Mouse (Mus musculus): ENCODE data around the gene Fkbp2. TPM values are rescaled to one million over a fixed set of nuclear protein-coding genes. Genes with fewer than 3 reads are reported as not detected.

The Fkbp2 gene
- total and polyA plus RNA-seq, 3 experiments, result 17.6 to 87.0 (median 44.6) TPM

DNA sequence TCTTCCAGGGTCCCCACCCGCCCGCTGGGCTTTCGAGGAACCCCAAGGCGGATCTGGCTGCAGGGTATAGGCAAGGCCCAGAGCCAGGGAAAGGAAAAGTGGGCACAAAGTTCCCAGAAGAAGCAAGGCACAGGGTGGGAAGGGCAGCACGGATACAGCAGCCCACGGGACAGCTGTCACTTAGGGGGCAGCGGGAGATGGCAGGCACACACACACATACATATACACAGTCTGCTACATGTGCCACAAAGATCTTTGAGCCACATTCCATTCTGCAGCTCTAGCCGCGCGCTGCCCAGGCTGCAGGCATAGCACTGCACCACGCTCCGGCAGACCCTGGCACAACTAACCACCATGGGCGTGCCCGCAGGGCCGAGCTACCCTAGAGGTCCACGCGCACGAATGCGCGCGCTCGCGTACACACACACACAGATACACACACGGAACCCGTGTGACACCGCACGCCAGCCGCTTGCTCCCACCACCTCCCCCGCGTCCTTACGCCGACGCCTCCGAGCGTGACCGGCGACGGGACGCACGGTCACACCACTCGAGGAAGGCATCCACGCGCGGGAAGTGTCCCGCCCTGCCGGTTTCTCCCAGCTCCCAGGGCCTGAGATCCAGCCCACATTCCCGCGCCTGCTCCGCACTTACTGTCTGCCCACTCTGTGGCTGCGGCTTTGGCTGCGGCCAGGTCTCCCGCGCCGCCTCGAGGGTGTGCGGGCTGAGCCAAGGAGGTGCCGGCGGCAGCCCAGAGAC, 46.7 kb downstream of the Fkbp2 start:
- DNase-seq (ENCODE audit: extremely low read depth), result no peak
- peaks cover 0 to 4% of the 10 kb centered on the region in 2 experiments; a peak in 2 of 4 replicates for H3K4me1 ChIP-seq (ENCODE audit: control insufficient read depth in 1 of 2, insufficient read depth in 2 of 2)
- no peak overlapping the region for H3K4me3 ChIP-seq (replicated peaks in 1 of 3; ENCODE audit: low read depth in 2 of 3, low read length in 2 of 3, poor library complexity in 1 of 3)
- in situ Hi-C loops (cut with MboI; ENCODE audit: low pct_ligation_motif_present, low pct_unique_long_range_greater_than_20kb, low sequenced_read_pairs), result no loop called here
- no peak overlapping the region for H3K27ac ChIP-seq (ENCODE audit: insufficient read depth, low read depth)
- H3K9ac ChIP-seq (ENCODE audit: insufficient read depth, low read depth), result no peak overlapping the region
- no peak overlapping the region for H3K4me2 ChIP-seq (ENCODE audit: insufficient read depth, low read depth, poor library complexity, severe bottlenecking)
- no peaks in the 10 kb centered on the region for H3K27me3 ChIP-seq (replicated peaks)
- TF ChIP-seq TCF12 (IDR thresholded peaks at IDR 0.05; ENCODE audit: low read depth, low read length) (no peak), HCFC1 (IDR thresholded peaks at IDR 0.05; ENCODE audit: low read depth, low read length) (no peak), GABPA (IDR thresholded peaks at IDR 0.05; ENCODE audit: insufficient replicate concordance, low read depth, low read length) (no peak), ZNF384 (IDR thresholded peaks at IDR 0.05; ENCODE audit: low read depth, low read length) (no peak), MAZ (IDR thresholded peaks at IDR 0.05; ENCODE audit: low read depth, low read length) (no peak), JUN (IDR thresholded peaks at IDR 0.05; ENCODE audit: insufficient read depth, low read depth, low read length) (no peak), KAT2A (IDR thresholded peaks at IDR 0.05; ENCODE audit: insufficient replicate concordance, low read length) (no peak), ZMIZ1 (IDR thresholded peaks at IDR 0.05; ENCODE audit: low read depth, low read length) (no peak), MXI1 (IDR thresholded peaks at IDR 0.05; ENCODE audit: low read depth, low read length) (no peak), BHLHE40 (IDR thresholded peaks at IDR 0.05; ENCODE audit: low read depth, low read length) (no peak), RCOR1 (conservative IDR thresholded peaks at IDR 0.05; ENCODE audit: low read depth, low read length) (no peak), SIN3A (IDR thresholded peaks at IDR 0.05; ENCODE audit: low read length) (no peak)
- H3K36me3 ChIP-seq (replicated peaks in 1 of 2; ENCODE audit: control insufficient read depth in 1 of 2, insufficient read depth in 1 of 2, low read length in 1 of 2), result peaks cover 0 to 11% of the 10 kb centered on the region in 2 experiments
- H3K9me3 ChIP-seq (replicated peaks; ENCODE audit: low read length), result no peaks in the 10 kb centered on the region
- no peaks in the 10 kb centered on the region for H3K79me2 ChIP-seq (replicated peaks; ENCODE audit: control insufficient read depth, extremely low read depth, insufficient read depth, poor library complexity, severe bottlenecking)
- dilution Hi-C loops (cut with MboI; ENCODE audit: extremely low pct_ligation_motif_present, extremely low pct_unique_long_range_greater_than_20kb, low sequenced_read_pairs), result no loop called here

DNA sequence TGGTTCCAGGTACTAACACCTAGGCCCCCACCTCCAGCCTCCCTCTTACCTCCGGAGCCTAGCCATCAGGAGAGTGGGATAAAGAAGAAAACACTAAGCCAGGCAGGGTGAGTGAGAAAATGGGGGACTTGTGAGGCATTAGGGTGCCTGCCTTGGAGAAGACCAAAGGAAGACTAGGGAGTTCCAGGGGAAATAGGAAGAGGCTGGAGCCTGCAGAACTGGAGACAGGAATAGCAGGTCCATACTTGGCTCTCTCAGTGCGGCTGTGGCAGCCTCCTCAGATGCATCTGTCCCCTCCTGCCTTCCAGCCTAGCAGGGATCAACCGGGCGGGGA, 47.2 kb downstream of the Fkbp2 start:
- H3K36me3 ChIP-seq (replicated peaks in 1 of 2; ENCODE audit: control insufficient read depth in 1 of 2, insufficient read depth in 1 of 2, low read length in 1 of 2), result peaks cover 0 to 5% of the 10 kb centered on the region in 2 experiments
- H3K4me2 ChIP-seq (ENCODE audit: insufficient read depth, low read depth, poor library complexity, severe bottlenecking), result no peak overlapping the region
- no peaks in the 10 kb centered on the region for H3K27me3 ChIP-seq (replicated peaks)
- dilution Hi-C loops (cut with MboI; ENCODE audit: extremely low pct_ligation_motif_present, extremely low pct_unique_long_range_greater_than_20kb, low sequenced_read_pairs) (no loop called here), in situ Hi-C loops (cut with MboI; ENCODE audit: low pct_ligation_motif_present, low pct_unique_long_range_greater_than_20kb, low sequenced_read_pairs) (no loop called here)
- no peak overlapping the region for H3K27ac ChIP-seq (ENCODE audit: insufficient read depth, low read depth)
- no peak overlapping the region for H3K9ac ChIP-seq (ENCODE audit: insufficient read depth, low read depth)
- no peak for DNase-seq (ENCODE audit: extremely low read depth)
- no peak overlapping the region for H3K4me3 ChIP-seq (replicated peaks in 1 of 3; ENCODE audit: low read depth in 2 of 3, low read length in 2 of 3, poor library complexity in 1 of 3)
- H3K9me3 ChIP-seq (replicated peaks; ENCODE audit: low read length), result no peaks in the 10 kb centered on the region
- no peaks in the 10 kb centered on the region for H3K79me2 ChIP-seq (replicated peaks; ENCODE audit: control insufficient read depth, extremely low read depth, insufficient read depth, poor library complexity, severe bottlenecking)
- peaks cover 0 to 4% of the 10 kb centered on the region in 2 experiments; a peak in 2 of 4 replicates for H3K4me1 ChIP-seq (ENCODE audit: control insufficient read depth in 1 of 2, insufficient read depth in 2 of 2)
- TF ChIP-seq IRF4 (IDR thresholded peaks at IDR 0.05; ENCODE audit: low read depth, low read length) (no peak), NRF1 (IDR thresholded peaks at IDR 0.05; ENCODE audit: low read depth, low read length) (no peak), MAZ (IDR thresholded peaks at IDR 0.05; ENCODE audit: low read depth, low read length) (no peak), KAT2A (IDR thresholded peaks at IDR 0.05; ENCODE audit: insufficient replicate concordance, low read length) (no peak), ZKSCAN1 (IDR thresholded peaks at IDR 0.05; ENCODE audit: borderline replicate concordance, low read depth, low read length) (no peak), USF2 (conservative IDR thresholded peaks at IDR 0.05; ENCODE audit: low read depth, low read length) (no peak), RAD21 (IDR thresholded peaks at IDR 0.05; ENCODE audit: low read depth, low read length) (no peak), TCF12 (IDR thresholded peaks at IDR 0.05; ENCODE audit: low read depth, low read length) (no peak), MEF2A (IDR thresholded peaks at IDR 0.05; ENCODE audit: borderline replicate concordance, low read depth, low read length) (no peak), MXI1 (IDR thresholded peaks at IDR 0.05; ENCODE audit: low read depth, low read length) (no peak), CHD1 (IDR thresholded peaks at IDR 0.05; ENCODE audit: low read depth, low read length) (no peak), HCFC1 (IDR thresholded peaks at IDR 0.05; ENCODE audit: low read depth, low read length) (no peak)

All from CH12.LX (cell line).